Mouse (Mus musculus): ENCODE data around the gene Actr5. TPM values are rescaled to one million over a fixed set of nuclear protein-coding genes. Genes with fewer than 3 reads are reported as not detected.

Actr5 gene
- polyA plus RNA-seq, 1 experiment: 3.5 TPM

DNA sequence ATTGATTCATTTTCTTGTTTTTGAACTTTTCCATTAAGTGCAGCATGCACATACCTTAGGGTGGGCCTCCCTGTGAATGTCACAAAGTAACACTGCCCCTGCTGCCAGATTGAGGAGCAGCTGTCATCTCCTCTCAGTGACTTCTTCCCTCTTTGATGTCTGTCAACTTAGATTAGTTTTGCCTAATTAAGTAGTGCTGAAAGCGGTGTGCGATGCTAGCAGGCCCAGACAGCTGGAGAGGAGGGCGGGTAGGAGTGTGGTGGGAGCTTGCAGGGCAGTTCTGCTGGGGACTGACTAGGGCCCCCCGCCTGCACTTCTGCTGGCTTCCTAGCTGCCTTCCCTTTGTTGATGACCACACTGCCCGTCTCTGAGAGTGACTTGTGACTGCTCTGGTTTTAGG, 7.2 kb downstream of the Actr5 start:
- Histone ChIP-seq H3K27ac (replicated peaks; ENCODE audit: low read depth, low read length) (no peak overlapping the region), H3K4me3 (ENCODE audit: insufficient read depth, low read depth, low read length) (no peak overlapping the region), H3K4me1 (ENCODE audit: control insufficient read depth, insufficient read depth, insufficient read length, low read length) (no peaks in the 10 kb centered on the region)

- H3K27ac ChIP-seq (replicated peaks; ENCODE audit: low read depth, low read length): no peak overlapping the region
- H3K4me1 ChIP-seq (ENCODE audit: control insufficient read depth, insufficient read depth, insufficient read length, low read length): 0 out of 2 replicates have a peak, but pooled peaks cover 2% of the 10 kb centered on the region
- no peak overlapping the region for H3K4me3 ChIP-seq (ENCODE audit: insufficient read depth, low read depth, low read length)
Measured at GRCm38 (mm10) chr2:158641869-158642268, 17.2 kb downstream of the Actr5 start.

DNA sequence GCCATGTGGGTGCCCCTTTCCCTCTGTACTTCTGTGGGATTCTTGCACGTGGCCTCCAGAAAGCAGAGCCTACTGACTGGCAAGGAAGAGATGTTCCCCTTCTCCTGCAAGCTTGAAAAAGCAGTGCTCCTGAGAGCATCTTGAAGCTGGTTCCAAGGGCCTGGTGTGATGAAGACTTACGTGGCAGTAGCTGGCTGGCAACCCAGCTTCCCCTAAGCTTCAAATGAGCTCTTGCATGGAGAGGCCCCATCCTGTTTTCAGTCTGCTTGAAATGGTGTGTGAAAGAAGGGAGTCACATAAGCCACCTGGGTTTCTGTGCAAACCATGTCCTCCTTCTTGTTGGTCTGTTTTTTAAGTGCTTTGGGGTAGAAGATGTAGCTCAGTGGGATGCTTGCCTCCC, 17.9 kb downstream of the Actr5 start:
- Histone ChIP-seq H3K27ac (replicated peaks; ENCODE audit: low read depth, low read length) (no peak overlapping the region), H3K4me3 (ENCODE audit: insufficient read depth, low read depth, low read length) (no peak overlapping the region), H3K4me1 (ENCODE audit: control insufficient read depth, insufficient read depth, insufficient read length, low read length) (0 out of 2 replicates have a peak, but pooled peaks cover 2% of the 10 kb centered on the region)

- H3K4me1 ChIP-seq (ENCODE audit: control insufficient read depth, insufficient read depth, insufficient read length, low read length): 0 out of 2 replicates have a peak, but pooled peaks cover 2% of the 10 kb centered on the region
- no peak overlapping the region for H3K4me3 ChIP-seq (ENCODE audit: insufficient read depth, low read depth, low read length)
- no peak overlapping the region for H3K27ac ChIP-seq (replicated peaks; ENCODE audit: low read depth, low read length)
Measured at GRCm38 (mm10) chr2:158643791-158644190, 19.1 kb downstream of the Actr5 start.

DNA sequence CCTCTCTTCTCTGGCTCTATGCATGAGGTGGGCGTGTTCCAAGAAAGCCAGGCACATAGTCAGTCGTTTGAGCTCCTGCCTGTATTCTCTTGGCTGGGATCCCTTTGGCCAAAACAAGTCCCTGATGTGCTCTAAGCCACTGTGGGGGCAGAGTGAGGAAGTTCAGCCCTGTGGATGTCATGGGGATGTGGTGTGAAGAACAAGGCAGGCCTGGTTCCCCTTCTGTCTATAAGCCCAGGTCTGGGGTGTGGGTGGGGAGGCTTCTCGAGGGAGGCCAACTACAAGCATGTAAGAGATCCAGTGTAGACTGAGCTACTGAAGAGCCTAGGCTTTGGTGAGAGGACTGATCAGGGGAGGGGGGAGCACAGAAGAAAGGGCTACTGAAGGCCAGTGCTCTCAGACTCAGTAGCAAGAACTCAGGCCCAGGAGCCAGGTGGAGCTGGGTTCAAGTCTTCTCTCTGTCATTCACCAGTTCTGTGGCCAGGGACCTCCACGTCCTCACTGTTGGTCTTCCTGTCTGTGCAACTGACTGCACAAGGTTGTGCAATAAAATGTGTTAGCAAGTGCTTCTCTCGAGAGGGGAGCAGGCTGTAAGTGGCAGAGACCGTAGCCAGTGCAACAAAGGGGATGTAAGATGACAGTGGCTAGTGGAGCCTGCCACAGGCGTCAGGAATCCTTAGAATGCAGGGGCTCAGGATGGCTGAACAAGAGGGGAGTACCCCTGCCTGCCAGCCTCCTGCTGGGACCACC, 26.6 kb downstream of the Actr5 start:
- H3K4me3 ChIP-seq (ENCODE audit: insufficient read depth, low read depth, low read length): no peak overlapping the region
- H3K4me1 ChIP-seq (ENCODE audit: control insufficient read depth, insufficient read depth, insufficient read length, low read length): peaks cover 11% of the 10 kb centered on the region; the same call in 1 of the 2 replicates
- no peak overlapping the region for H3K27ac ChIP-seq (replicated peaks; ENCODE audit: low read depth, low read length)

DNA sequence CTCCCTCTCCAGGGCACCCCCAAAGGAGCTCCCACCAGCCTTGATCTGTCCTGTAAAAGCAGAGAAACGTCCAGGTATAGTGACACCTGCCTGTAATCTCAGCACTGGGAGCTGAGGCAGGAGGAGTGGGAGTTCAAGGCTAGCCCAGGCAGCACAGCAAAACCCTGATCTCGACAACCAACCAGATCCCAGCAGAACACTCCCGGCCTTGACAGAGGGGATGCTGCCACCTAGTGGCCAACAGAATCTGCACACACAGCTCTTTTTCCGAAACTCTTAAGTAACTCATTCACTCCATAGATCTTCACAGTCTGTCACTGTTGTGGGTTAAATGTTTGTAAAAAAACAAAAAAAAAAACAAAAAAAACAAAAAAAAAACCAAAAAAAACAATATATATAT, 28.3 kb downstream of the Actr5 start:
- Histone ChIP-seq H3K4me1 (ENCODE audit: control insufficient read depth, insufficient read depth, insufficient read length, low read length) (peaks cover 11% of the 10 kb centered on the region; the same call in 1 of the 2 replicates), H3K27ac (replicated peaks; ENCODE audit: low read depth, low read length) (no peak overlapping the region), H3K4me3 (ENCODE audit: insufficient read depth, low read depth, low read length) (no peak overlapping the region)

- Histone ChIP-seq H3K27ac (replicated peaks; ENCODE audit: low read depth, low read length) (peak overlapping the region; percentile 73; the same call in 1 of the 2 replicates), H3K4me1 (ENCODE audit: control insufficient read depth, insufficient read depth, insufficient read length, low read length) (peaks cover 15% of the 10 kb centered on the region; the same call in 1 of the 2 replicates), H3K4me3 (ENCODE audit: insufficient read depth, low read depth, low read length) (no peak overlapping the region)
Measured at GRCm38 (mm10) chr2:158654717-158655116, 30.0 kb downstream of the Actr5 start.

- H3K4me3 ChIP-seq (ENCODE audit: insufficient read depth, low read depth, low read length): no peak overlapping the region
- peaks cover 15% of the 10 kb centered on the region; the same call in 1 of the 2 replicates for H3K4me1 ChIP-seq (ENCODE audit: control insufficient read depth, insufficient read depth, insufficient read length, low read length)
- H3K27ac ChIP-seq (replicated peaks; ENCODE audit: low read depth, low read length): no peak overlapping the region
Measured at GRCm38 (mm10) chr2:158655806-158656205, 31.1 kb downstream of the Actr5 start.

GRCm38 (mm10) chr2:158658822-158659221, 34.1 kb downstream of the Actr5 start:
- H3K4me3 ChIP-seq (ENCODE audit: insufficient read depth, low read depth, low read length): no peak overlapping the region
- H3K27ac ChIP-seq (replicated peaks; ENCODE audit: low read depth, low read length): peak overlapping the region; percentile 33
- peaks cover 15% of the 10 kb centered on the region; the same call in 1 of the 2 replicates for H3K4me1 ChIP-seq (ENCODE audit: control insufficient read depth, insufficient read depth, insufficient read length, low read length)

DNA sequence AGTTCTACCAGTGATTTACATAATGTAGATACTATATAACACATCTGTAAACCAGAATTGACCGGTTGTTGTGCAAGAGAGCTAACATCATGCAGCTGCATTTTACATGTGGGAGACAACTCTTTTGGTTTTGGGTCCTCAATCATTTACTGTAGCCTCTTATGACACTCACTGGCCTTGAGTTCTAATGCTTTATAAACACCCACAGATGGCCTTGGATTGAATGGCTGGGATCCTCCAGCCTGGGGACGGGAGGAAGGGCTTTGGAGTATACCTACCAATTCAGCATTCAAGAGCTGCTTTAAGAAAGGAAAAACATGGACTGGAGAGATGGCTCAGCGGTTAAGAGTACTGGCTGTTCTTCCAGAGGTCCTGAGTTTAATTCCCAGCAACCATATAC, 34.7 kb downstream of the Actr5 start:
- peak overlapping the region; percentile 30 for H3K27ac ChIP-seq (replicated peaks; ENCODE audit: low read depth, low read length)
- H3K4me1 ChIP-seq (ENCODE audit: control insufficient read depth, insufficient read depth, insufficient read length, low read length): peaks cover 13% of the 10 kb centered on the region; the same call in 1 of the 2 replicates
- H3K4me3 ChIP-seq (ENCODE audit: insufficient read depth, low read depth, low read length): no peak overlapping the region

GRCm38 (mm10) chr2:158665098-158665497, 40.4 kb downstream of the Actr5 start, which contains the start of gene Ppp1r16b:
Gene Ppp1r16b (plus strand): TSS chr2:158665398.
- H3K27ac ChIP-seq (replicated peaks; ENCODE audit: low read depth, low read length): peak within 1 kb of the TSS; percentile 49

GRCm38 (mm10) chr2:158666071-158666800, 41.5 kb downstream of the Actr5 start:
- Histone ChIP-seq H3K4me3 (ENCODE audit: insufficient read depth, low read depth, low read length) (peak overlapping the region; percentile 83), H3K27ac (replicated peaks; ENCODE audit: low read depth, low read length) (peak overlapping the region; percentile 49)

More at GRCm38 (mm10) chr2:158665098-158665497, 40.4 kb downstream of the Actr5 start, which contains the start of gene Ppp1r16b:
- H3K4me3 ChIP-seq (ENCODE audit: insufficient read depth, low read depth, low read length): no peak within 1 kb of the TSS
- peaks cover 5% of the 10 kb centered on the region for H3K4me1 ChIP-seq (ENCODE audit: control insufficient read depth, insufficient read depth, insufficient read length, low read length)

GRCm38 (mm10) chr2:158667022-158667670, 42.5 kb downstream of the Actr5 start:
- peak overlapping the region; percentile 59 for H3K27ac ChIP-seq (replicated peaks; ENCODE audit: low read depth, low read length)
- peaks cover 5% of the 10 kb centered on the region for H3K4me1 ChIP-seq (ENCODE audit: control insufficient read depth, insufficient read depth, insufficient read length, low read length)
- H3K4me3 ChIP-seq (ENCODE audit: insufficient read depth, low read depth, low read length): peak overlapping the region; percentile 83

More at GRCm38 (mm10) chr2:158666071-158666800, 41.5 kb downstream of the Actr5 start:
- peaks cover 5% of the 10 kb centered on the region for H3K4me1 ChIP-seq (ENCODE audit: control insufficient read depth, insufficient read depth, insufficient read length, low read length)

DNA sequence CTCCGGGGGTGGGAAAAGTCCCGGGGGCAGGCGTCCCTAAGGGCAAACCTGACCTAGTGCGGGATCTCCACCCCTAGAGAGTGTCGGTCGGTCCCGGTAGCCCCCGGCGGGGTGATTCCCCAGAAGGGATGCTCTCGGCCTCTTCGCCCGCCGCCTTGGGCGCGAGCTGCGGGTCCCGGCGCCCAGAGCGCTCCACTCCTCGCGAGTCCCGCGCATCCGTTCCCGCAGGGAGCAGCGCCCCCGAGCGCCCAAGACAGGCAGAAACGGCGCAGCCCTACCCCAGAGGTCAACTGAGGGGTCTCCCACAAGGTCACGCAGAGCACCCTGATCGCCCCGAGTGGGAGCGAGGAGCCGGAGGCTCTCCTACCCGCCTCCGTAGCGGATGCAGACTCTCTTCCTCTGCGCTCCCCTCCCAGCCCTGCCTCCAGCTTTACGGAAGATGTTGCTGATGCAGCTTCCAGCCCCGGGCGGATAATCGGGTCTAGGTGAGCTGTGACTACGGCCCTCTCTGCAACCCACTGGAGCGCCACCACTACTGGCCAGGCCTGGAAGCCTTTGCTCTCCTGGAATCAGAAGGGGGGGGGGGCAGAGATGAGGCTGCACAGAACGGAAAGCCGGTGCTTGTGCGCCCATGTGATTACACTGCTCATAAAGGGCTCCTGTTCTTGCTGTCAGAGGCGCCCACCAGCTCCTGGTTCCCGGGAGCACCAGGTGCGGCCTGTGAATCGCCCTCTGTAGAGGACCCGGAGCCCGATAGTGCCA, 43.2 kb downstream of the Actr5 start:
- Histone ChIP-seq H3K27ac (replicated peaks; ENCODE audit: low read depth, low read length) (peak overlapping the region; percentile 59), H3K4me1 (ENCODE audit: control insufficient read depth, insufficient read depth, insufficient read length, low read length) (peaks cover 5% of the 10 kb centered on the region), H3K4me3 (ENCODE audit: insufficient read depth, low read depth, low read length) (peak overlapping the region; percentile 83)

Measured in brown adipose tissue, adult 24 weeks (tissue).